Mouse (Mus musculus) olfactory bulb, adult 2 months (tissue): Measurements from ENCODE around the gene Art5.

Experiments
- CTCF ChIP-seq: fragments of 200-500 bp; IDR thresholded peaks from 2 replicates; pipeline ENCODE4 v1.5.1; 2012; ENCODE audit warnings: low read depth, mild to moderate bottlenecking, low read length, moderate library complexity; ENCODE audit not compliant: insufficient read depth
- POLR2A ChIP-seq: fragments of 200-500 bp; IDR thresholded peaks from 2 replicates; pipeline ENCODE4 v1.6.1; 2012; ENCODE audit warnings: mild to moderate bottlenecking, low read depth, low read length, moderate library complexity; ENCODE audit not compliant: insufficient read depth

DNA sequence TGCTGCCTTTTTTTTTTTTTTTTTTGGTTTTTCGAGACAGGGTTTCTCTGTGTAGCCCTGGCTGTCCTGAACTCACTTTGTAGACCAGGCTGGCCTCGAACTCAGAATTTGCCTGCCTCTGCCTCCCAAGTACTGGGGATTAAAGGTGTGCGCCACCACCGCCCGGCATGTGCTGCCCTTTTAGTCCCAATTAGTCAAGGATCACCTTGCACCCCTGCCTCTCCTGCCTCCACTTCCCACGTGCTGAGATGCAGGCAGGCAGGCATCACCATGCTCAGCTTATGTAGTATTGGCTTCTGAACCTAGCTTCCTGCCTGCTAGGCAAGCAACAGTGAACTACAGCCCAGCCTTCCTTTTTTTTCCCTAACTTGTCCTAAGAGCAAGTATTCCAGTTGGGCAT lies 8.1 kb upstream of the Art5 start:
- TF ChIP-seq POLR2A (no peak), CTCF (no peak)
